ENCODE assay signal across 8 mouse cellular contexts in the genomic region with DNA sequence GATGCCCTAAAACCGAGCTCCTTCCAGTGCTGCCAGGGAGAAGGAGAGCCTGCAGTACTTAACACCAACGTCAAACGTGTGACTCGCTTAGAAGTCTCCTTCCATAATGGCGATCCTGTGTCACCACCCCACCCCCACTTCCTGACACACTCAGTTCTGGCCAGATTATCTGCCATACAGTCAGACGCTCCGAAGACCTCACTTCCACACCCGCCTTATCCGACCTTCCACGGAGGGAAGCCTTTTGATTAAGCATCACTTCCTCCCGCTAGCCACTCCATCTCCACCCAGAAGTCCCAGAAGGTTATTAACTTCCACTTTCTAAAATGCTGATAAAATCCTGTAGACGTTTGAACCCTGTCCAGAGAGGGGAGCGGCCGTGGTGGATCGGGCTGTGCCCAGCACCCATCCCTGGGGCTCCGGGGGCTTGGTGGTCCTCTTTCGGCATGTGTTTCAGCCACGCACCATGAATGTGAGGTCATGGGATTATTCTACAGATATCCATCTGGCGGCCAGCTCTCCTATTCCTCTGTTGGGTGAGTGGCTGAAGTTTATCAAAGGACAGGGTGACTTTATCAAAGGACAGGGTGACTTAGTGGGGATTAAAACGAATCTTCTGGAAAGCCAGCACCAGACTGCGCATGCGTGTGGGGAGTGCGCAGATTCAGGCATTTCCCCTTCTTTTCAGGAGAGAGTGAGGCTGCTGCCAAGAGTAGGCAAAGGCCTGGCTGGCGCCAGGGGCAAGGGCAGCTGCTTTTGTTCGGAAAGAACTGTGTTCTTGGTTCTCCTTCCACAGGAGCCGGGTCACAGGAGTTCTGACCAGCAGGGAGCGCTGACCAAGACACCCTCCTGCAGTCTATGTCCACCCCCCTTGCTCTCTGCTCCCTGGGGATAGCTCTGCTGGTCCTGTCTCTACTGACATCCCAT. TPM values are rescaled to one million over a fixed set of nuclear protein-coding genes. Genes with fewer than 3 reads are reported as not detected.
DNase-seq lines count a peak whose midpoint lies in the region; ATAC-seq and TF ChIP-seq lines count a peak whose summit lies in the region.
"Had no signal": no experiment of that assay in that cellular context is flagged by ENCODE, and none has a peak within 500 bp of the region (broad histone marks: within the 10 kb centered on the region; RNA-seq: fewer than 3 reads in every experiment).

No protein-coding gene starts in this region.

- 0 out of 2 replicates have a peak, but pooled peaks have one; percentile 15 for ATAC-seq in liver, embryonic 14.5 days (ENCODE audit: insufficient read depth)
- no peak for ATAC-seq in midbrain, embryonic 13.5 days

- H3K27me3 ChIP-seq in testis, adult 2 months (ENCODE audit: control insufficient read depth, insufficient read depth, low read length), result no peaks in the 10 kb centered on the region
- H3K27me3 ChIP-seq in liver, embryonic 14.5 days (ENCODE audit: control insufficient read depth, insufficient read depth, low read length), result no peaks in the 10 kb centered on the region
- H3K27me3 ChIP-seq in midbrain, embryonic 13.5 days, result no peaks in the 10 kb centered on the region
- H3K27me3 ChIP-seq: limb, embryonic 13.5 days had no signal

- H3K4me1 ChIP-seq in testis, adult 2 months (ENCODE audit: control insufficient read depth, insufficient read depth, low read length), result peaks cover 26% of the 10 kb centered on the region
- 0 out of 4 replicates have a peak, but pooled peaks cover 0 to 5% of the 10 kb centered on the region in 2 experiments for H3K4me1 ChIP-seq in liver, embryonic 14.5 days (replicated peaks; ENCODE audit: control insufficient read depth in 2 of 2, insufficient read depth in 2 of 2, low read length in 1 of 2)
- H3K4me1 ChIP-seq in midbrain, embryonic 13.5 days (replicated peaks), result peaks cover 9% of the 10 kb centered on the region; the same call in 1 of the 2 replicates

- H3K9me3 ChIP-seq in liver, embryonic 14.5 days (ENCODE audit: control insufficient read depth, low read length), result no peaks in the 10 kb centered on the region
- H3K9me3 ChIP-seq in midbrain, embryonic 13.5 days, result no peaks in the 10 kb centered on the region
- H3K9me3 ChIP-seq: limb, embryonic 13.5 days had no signal

- no peak overlapping the region for H3K27ac ChIP-seq in testis, adult 2 months (ENCODE audit: control insufficient read depth, insufficient read depth, low read depth, low read length)
- H3K27ac ChIP-seq in liver, embryonic 14.5 days, result no peak overlapping the region
- no peak overlapping the region for H3K27ac ChIP-seq in midbrain, embryonic 13.5 days
- H3K27ac ChIP-seq: limb, embryonic 13.5 days had no signal

- 17% methylated on average over 27 of the region's 27 CpGs for WGBS in liver, embryonic 14.5 days (ENCODE audit: insufficient replicate concordance)
- 75% methylated on average over 27 of the region's 27 CpGs for WGBS in midbrain, embryonic 13.5 days

- DNase-seq in testis, postnatal 14 days (ENCODE audit: low spot score), result no peak
- peak; percentile 81 to 87 for DNase-seq in heart, adult 18-20 months
- peak; percentile 51 to 65 for DNase-seq in kidney, postnatal 36 days
- peak in 1 of 3 experiments; percentile 19 for DNase-seq in liver, embryonic 14.5 days (ENCODE audit: low read depth in 3 of 3, low spot score in 3 of 3)
- no peak for DNase-seq in urinary bladder, adult 2 months (ENCODE audit: low spot score)

- TF ChIP-seq CTCF in testis, adult 2 months (IDR thresholded peaks at IDR 0.05; ENCODE audit: control insufficient read depth, insufficient read depth, insufficient replicate concordance, low read depth, low read length), result no peak
- no peak for TF ChIP-seq CTCF in liver, embryonic 14.5 days (IDR thresholded peaks at IDR 0.05; ENCODE audit: low read depth)

- TF ChIP-seq POLR2A in testis, adult 2 months (IDR thresholded peaks at IDR 0.05; ENCODE audit: control insufficient read depth, low read depth, low read length), result no peak

- TF ChIP-seq EP300 in liver, embryonic 14.5 days (IDR thresholded peaks at IDR 0.05; ENCODE audit: low read depth), result no peak

- no peaks in the 10 kb centered on the region for H3K36me3 ChIP-seq in testis, adult 2 months (ENCODE audit: control insufficient read depth, insufficient read depth, low read length)
- H3K36me3 ChIP-seq in liver, embryonic 14.5 days (replicated peaks; ENCODE audit: control insufficient read depth, insufficient read depth, low read depth), result no peaks in the 10 kb centered on the region
- H3K36me3 ChIP-seq in midbrain, embryonic 13.5 days, result no peaks in the 10 kb centered on the region
- H3K36me3 ChIP-seq: limb, embryonic 13.5 days had no signal

- peak overlapping the region; percentile 20 for H3K4me3 ChIP-seq in testis, adult 2 months (ENCODE audit: control insufficient read depth, low read depth, low read length)
- no peak overlapping the region for H3K4me3 ChIP-seq in liver, embryonic 14.5 days (ENCODE audit: insufficient read depth in 1 of 2, low read depth in 2 of 2, low read length in 2 of 2)
- no peak overlapping the region for H3K4me3 ChIP-seq in midbrain, embryonic 13.5 days (replicated peaks)
- H3K4me3 ChIP-seq: limb, embryonic 13.5 days had no signal

- H3K9ac ChIP-seq in liver, embryonic 14.5 days (replicated peaks), result no peak overlapping the region
- H3K9ac ChIP-seq in midbrain, embryonic 13.5 days (replicated peaks), result no peak overlapping the region
- H3K9ac ChIP-seq: limb, embryonic 13.5 days had no signal

- H3K4me2 ChIP-seq in liver, embryonic 14.5 days (ENCODE audit: low read depth), result peak overlapping the region; percentile 28
- no peak overlapping the region for H3K4me2 ChIP-seq in midbrain, embryonic 13.5 days (replicated peaks)
- H3K4me2 ChIP-seq: limb, embryonic 13.5 days had no signal

RNA-seq across cellular contexts. Expression of a gene that starts 43.1 kb away (rescaled TPM):
- polyA plus RNA-seq in testis, adult 2 months (2012; rRNA removed), result not detected in 2 replicates
- total RNA-seq in heart, adult 18-20 months (2021), result under 1 TPM; 0.10 to 0.18 TPM
- 0.07 and 0.10 TPM in 2 replicates for polyA plus RNA-seq in liver, embryonic 14.5 days (2012; rRNA removed)
- 0.05 and 0.08 TPM in 2 replicates for polyA plus RNA-seq in liver, embryonic 14.5 days (2014; fragmentation: Nextera tagmentation; extraction: Ambion mirVana)
- polyA plus RNA-seq in midbrain, embryonic 13.5 days (2015; fragmentation: Nextera tagmentation; extraction: Ambion mirVana), result 0.12 and 0.13 TPM in 2 replicates
- polyA plus RNA-seq in urinary bladder, adult 2 months (2012; rRNA removed), result 3.4 and 5.0 TPM in 2 replicates

RNA-seq across cellular contexts. Expression of a gene that starts 54.9 kb away (rescaled TPM):
- polyA plus RNA-seq in testis, adult 2 months (2012; rRNA removed), result 0.20 and 0.22 TPM in 2 replicates
- total RNA-seq in heart, adult 18-20 months (2021), result 1 to 10 TPM; 1.7 to 1.9 TPM
- 0.06 TPM in 2 replicates for polyA plus RNA-seq in liver, embryonic 14.5 days (2012; rRNA removed)
- 0.06 TPM in 1 of 2 replicates, not detected in the other for polyA plus RNA-seq in liver, embryonic 14.5 days (2014; fragmentation: Nextera tagmentation; extraction: Ambion mirVana)
- 1.3 and 1.9 TPM in 2 replicates for polyA plus RNA-seq in midbrain, embryonic 13.5 days (2015; fragmentation: Nextera tagmentation; extraction: Ambion mirVana)
- polyA plus RNA-seq in urinary bladder, adult 2 months (2012; rRNA removed), result 0.47 and 1.0 TPM in 2 replicates

Comparison
In these comparisons a context has a peak if more than half of its experiments do, and no peak if none do; other contexts are left out.
1. DNase-seq: peak in heart, adult 18-20 months (2 of 2) and kidney, postnatal 36 days (2 of 2); none in testis, postnatal 14 days (single experiment) and urinary bladder, adult 2 months (single experiment).